Mouse (Mus musculus): ENCODE results near the gene Plaur.
"Not testable (repeated sequence)": the region's sequence is repeated elsewhere in the genome, so short reads cannot be mapped to it uniquely, and the experiment has no call there.

Plaur gene

GRCm38 (mm10) chr7:24480121-24480941, 18.0 kb downstream of the Plaur start:
- no peak for DNase-seq

- no peak for DNase-seq
Measured at GRCm38 (mm10) chr7:24480986-24481473, 18.7 kb downstream of the Plaur start.

- DNase-seq: peak; percentile 93
Measured at GRCm38 (mm10) chr7:24481474-24482207, 19.4 kb downstream of the Plaur start, which contains the start of gene Cadm4. Gene Cadm4, plus strand, starts transcription at chr7:24482023.

- DNase-seq: no peak
Measured at GRCm38 (mm10) chr7:24482208-24483020, 20.1 kb downstream of the Plaur start.

- not testable (repeated sequence) for DNase-seq
Measured at GRCm38 (mm10) chr7:24483291-24483690, 21.0 kb downstream of the Plaur start.

- no peak for DNase-seq
Measured at GRCm38 (mm10) chr7:24485481-24485880, 23.2 kb downstream of the Plaur start.

GRCm38 (mm10) chr7:24486654-24487130, 24.4 kb downstream of the Plaur start:
- DNase-seq: no peak

GRCm38 (mm10) chr7:24487403-24487802, 25.1 kb downstream of the Plaur start:
- no peak for DNase-seq

- no peak for DNase-seq
Measured at GRCm38 (mm10) chr7:24488303-24488702, 26.0 kb downstream of the Plaur start.

GRCm38 (mm10) chr7:24499856-24500577, 37.7 kb downstream of the Plaur start:
- DNase-seq: no peak

GRCm38 (mm10) chr7:24500929-24501328, 38.6 kb downstream of the Plaur start:
- DNase-seq: no peak

GRCm38 (mm10) chr7:24501492-24501891, 39.2 kb downstream of the Plaur start:
- DNase-seq: no peak

- no peak for DNase-seq
Measured at GRCm38 (mm10) chr7:24504004-24504403, 41.7 kb downstream of the Plaur start.

- no peak for DNase-seq
Measured at GRCm38 (mm10) chr7:24504868-24505267, 42.6 kb downstream of the Plaur start.

- DNase-seq: no peak
Measured at GRCm38 (mm10) chr7:24505447-24506064, 43.3 kb downstream of the Plaur start.

- no peak for DNase-seq
Measured at GRCm38 (mm10) chr7:24506065-24506459, 43.8 kb downstream of the Plaur start.

GRCm38 (mm10) chr7:24506476-24506837, 44.2 kb downstream of the Plaur start:
- peak; percentile 65 for DNase-seq

- peak; percentile 88 for DNase-seq
Measured at GRCm38 (mm10) chr7:24506838-24507725, 44.8 kb downstream of the Plaur start, which contains the start of gene Zfp428. Gene Zfp428, plus strand, starts transcription at chr7:24507006.

GRCm38 (mm10) chr7:24507726-24508114, 45.4 kb downstream of the Plaur start:
- no peak for DNase-seq

GRCm38 (mm10) chr7:24512355-24512754, 50.1 kb downstream of the Plaur start, which contains the start of gene AC161166.1:
Gene AC161166.1, minus strand, starts transcription at chr7:24512455.
- DNase-seq: no peak
